Mouse (Mus musculus) lung, postnatal 36 days (tissue): ENCODE results near the gene Naa15.

Source experiments
- DNase-seq: peaks from one replicate; pipeline ENCODE4 v3.0.0; 2022; ENCODE audit warnings: mixed read lengths

Gene Naa15

GRCm38 (mm10) chr3:51468530-51468929 is 53.6 kb downstream of the Naa15 start:
- no peak for DNase-seq

GRCm38 (mm10) chr3:51475706-51476105 is 60.8 kb downstream of the Naa15 start:
- no peak for DNase-seq

DNA sequence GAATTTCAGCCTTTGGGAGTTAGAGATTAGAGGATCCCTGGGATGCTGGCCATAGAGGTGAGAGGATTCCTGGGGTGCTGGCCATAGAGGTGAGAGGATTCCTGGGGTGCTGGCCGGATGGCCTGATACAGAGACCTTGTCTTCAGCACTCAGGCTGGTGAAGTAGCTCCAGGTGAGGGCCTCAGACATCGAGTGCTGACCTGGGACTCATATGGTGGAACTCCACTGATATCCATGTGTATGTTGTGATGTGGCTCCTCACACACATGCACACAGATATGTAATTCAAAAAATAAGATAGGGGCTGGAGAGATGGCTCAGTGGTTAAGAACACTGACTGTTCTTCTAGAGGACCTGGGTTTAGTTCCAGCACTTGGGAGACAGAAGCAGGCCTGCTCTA is 64.9 kb downstream of the Naa15 start:
- DNase-seq, result no peak

GRCm38 (mm10) chr3:51481059-51481458 is 66.1 kb downstream of the Naa15 start:
- peak; percentile 58 for DNase-seq

DNA sequence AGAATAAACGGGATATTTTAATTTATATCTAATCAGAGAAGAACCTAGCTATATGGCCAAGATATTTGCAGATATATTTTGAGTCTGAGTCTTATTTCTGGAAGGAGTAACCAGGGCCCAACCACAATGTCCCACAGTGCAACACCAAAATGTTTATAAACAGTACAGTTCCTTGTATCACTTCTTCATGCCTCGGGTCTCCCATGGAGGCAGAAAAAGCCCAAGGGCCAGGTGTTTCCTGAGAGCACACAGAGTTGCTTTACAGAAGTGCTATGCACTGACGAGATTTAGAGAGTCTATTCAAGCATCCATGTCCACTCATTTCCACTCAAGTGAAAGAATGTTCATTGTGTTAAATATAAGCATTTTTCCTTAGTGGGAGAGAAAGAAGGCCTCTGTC is 66.9 kb downstream of the Naa15 start:
- DNase-seq, result no peak

GRCm38 (mm10) chr3:51482781-51483180 is 67.8 kb downstream of the Naa15 start:
- DNase-seq, result no peak

GRCm38 (mm10) chr3:51483741-51484359 is 68.9 kb downstream of the Naa15 start, which contains the start of gene Rab33b:
Rab33b (plus strand) TSS chr3:51483920.
- peak; percentile 97 for DNase-seq

DNA sequence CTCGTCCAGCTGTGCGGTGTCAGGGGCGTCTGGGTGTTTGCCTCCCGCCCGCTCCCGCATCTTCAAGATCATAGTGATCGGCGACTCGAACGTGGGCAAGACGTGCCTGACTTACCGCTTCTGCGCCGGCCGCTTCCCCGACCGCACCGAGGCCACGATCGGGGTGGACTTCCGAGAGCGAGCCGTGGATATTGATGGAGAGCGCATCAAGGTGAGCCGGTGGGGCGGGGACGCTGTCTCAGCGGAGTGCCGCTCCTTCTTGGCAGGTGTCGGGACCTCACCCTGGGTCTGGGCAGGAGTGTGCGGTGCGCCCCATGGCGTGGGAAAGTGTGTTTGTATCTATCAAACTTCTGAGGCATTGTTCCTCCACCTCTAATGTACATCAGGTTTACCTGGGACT is 69.4 kb downstream of the Naa15 start:
- no peak for DNase-seq

GRCm38 (mm10) chr3:51485347-51485746 is 70.4 kb downstream of the Naa15 start:
- peak; percentile 59 for DNase-seq

DNA sequence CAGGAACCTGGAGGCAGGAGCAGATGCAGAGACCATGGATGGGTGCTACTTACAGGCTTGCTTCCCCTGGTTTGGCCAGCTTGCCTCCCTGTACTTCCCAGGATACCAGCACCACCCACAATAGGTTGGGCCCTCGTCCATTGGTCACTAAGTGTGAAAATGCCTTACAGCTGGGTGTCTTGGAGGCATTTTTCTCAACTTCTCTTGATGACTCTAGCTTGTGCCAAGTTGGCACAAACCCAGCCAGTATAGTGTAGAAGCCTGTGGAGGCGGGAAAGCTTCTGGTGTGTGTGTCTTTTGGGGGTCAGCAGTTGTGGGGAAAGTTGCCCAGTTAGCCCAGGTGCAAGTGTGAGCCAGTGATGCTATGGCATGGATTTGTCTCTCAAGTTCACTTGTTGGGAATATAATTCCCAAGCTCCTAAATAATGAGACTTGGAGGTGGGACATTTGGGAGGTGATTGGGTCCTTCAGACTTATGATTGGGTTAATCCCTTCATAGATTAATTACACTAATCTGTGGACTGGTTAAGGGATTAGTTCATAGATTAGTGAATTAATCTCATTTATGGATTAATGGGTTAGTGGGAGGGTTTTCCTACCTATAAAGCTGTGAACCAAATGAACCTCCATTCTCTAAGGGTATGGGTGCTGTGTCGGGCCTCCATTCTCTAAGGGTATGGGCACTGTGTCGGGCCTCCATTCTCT is 71.7 kb downstream of the Naa15 start:
- no peak for DNase-seq

DNA sequence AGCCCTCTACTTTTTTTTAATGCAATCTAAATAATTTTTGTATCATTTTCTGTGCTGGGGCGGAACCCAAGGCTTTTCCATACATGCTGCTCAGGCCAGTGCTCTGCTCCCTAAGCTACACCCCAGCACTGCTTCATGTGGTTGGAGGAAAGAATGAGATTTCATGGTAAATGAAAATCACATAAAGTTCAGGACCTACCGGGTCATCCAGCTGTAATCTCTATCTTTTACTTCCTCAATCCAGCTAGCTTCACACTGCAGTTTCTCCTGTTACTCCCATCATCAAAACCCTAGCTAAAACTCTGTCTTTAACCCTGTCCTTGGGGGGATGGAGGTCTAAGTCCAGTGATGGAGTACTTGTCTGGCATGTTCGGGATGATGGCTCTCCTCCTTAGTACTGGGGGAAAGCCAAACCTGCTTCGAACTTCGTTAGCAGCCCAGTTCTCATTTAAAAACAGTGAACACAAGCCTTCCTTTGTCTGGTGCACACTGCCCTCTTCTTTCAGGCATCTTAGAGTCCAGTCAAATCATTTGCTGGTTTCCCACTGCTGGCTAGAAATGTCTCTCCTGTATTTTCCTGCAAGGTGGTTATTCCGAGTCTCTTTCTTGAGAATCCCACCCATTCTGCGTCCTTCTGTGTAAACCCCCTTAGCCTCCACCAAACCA is 75.3 kb downstream of the Naa15 start:
- no peak for DNase-seq

GRCm38 (mm10) chr3:51493272-51493838 is 78.4 kb downstream of the Naa15 start:
- DNase-seq, result peak; percentile 21

GRCm38 (mm10) chr3:51494466-51494865 is 79.5 kb downstream of the Naa15 start:
- no peak for DNase-seq

DNA sequence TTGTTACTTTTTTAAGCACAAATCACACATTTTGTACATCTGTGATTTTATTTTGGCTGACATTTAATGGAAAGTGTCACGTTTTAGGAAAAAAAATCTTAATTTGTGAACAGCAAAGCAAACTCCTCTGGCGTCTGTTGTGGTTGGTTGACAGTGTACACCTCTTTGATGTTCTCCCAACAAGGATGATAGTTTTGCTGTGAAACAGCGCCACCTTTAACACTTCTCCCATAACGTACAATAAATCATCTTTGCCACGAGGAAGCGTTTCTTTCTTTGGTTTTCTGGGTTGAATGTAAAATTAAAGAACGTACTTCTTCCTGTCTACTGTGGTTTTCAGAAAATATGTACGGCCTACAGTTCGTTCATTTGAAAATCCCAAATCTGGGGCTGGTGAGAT is 80.7 kb downstream of the Naa15 start:
- DNase-seq, result no peak

DNA sequence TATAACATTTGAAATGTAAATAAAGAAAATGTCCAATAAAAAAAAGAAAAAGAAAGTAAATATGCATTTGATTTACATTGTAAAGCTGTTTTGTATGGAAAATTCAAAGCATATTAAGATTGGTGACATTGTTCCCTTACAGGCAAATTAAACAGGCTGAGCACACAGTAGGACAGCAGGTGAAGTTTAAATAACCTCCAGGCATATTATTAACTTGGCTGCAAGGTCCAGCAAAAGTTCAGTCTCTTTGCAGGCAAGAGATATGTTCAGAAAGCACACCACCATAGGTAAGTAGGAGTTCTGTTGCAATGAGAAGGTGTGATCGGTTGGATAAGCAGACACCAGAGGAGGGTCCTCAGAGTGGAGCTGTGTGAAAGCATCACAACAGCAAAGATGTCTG is 83.0 kb downstream of the Naa15 start:
- no peak for DNase-seq

DNA sequence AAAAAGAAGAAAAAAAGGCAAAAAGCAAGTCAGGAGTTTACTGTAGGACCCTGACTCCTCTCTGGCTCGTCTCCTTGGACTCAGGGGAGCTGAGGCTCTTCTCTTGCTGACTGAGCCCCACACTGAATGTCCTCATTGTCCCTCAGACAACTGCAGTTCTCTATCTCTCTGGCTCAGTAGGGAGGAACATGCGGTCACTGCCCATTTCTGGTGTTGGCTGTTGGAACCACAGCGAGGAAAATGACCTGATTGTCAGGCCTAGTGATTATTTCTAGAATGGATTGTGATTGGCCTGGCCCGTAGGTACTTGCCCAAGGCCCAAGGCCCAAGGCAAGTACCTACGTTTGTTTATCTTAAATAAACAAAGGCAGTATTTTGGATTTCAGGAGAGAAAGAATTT is 83.7 kb downstream of the Naa15 start:
- no peak for DNase-seq

GRCm38 (mm10) chr3:51499876-51500275 is 84.9 kb downstream of the Naa15 start:
- DNase-seq, result no peak

DNA sequence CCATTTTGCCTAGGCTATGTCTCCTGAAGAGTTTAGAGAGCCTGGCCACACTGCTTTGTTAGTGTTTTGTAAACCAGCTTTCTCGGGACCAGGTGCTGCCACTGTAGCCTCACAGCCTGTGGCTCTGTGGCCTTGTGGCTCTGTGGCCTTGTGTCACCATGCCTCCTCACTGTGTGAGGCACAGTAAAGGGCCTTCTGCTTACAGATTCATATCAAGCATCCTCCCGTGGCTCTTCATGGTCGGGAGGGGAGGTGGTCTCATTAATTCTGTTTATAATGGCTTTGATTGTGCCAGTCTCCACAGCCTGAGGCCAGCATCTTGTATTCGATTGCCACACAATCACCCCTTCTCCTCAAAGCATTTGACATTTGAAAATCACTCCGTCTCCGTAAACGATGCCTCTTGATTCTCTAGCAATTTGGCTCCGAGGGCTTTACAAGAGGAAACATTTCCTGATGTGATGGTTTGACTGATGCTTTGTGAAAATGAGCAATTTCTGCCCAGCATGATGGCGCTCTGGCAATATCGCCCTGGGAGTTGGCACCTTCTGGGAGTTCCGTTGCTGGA is 89.5 kb downstream of the Naa15 start:
- DNase-seq, result no peak

DNA sequence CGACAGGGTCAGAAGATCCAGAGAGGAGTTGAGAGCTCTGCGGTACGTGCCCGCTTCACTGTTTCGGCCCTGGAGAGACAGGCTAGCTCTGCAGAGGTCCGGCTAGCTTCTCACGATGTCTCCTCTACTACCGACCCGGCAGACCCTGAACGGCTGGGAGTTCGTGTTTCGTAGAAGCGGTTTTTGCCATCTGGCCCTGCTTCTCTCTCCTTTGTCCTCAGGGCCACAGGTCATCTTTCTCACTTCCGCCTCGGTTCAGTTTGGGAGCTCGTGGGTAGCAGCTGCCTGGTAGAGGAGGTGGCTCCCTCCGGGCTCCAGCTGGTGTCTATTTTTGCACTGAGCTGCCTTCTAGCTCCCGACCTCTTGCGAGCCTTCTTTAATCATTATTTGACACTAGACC is 90.5 kb downstream of the Naa15 start:
- peak; percentile 38 for DNase-seq

DNA sequence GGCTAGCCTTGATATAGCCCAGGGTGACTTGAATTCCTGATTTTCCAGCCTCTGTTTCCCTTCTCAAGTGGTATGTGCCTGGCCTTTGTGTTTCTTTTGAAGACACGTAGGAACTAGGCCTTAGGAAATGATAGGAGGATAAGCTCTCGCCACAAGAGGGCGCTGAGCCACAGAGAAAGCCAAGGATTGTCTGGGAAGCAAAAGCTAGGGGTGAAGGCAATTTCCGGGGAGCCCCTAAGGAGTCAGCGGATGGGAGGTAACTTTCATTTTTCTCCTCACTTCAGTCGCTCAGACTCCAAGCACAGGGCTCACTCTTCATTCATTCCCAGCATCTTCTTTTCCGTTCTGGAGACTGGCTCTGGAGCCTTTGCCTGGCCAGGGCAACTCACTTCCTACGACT is 96.0 kb downstream of the Naa15 start:
- peak; percentile 90 for DNase-seq

DNA sequence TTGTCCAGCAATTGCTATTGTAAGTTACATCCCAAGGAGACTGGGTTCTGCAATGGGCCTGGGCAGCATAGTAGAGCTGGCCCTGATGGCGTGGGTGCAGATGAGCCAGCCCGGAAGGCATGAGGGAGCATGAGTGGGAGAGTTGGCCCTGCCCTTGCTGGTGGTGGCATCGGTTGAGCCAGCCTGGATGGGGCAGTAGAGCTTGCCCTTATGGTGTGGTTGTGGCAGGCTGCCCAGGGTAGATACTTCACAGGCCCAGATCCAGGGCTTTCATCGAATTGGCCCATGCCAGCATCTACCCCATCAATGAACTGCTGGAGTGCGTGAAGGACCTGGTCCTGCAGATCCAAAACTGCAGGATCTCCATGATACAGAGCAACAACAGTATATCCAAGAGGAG is 97.0 kb downstream of the Naa15 start:
- no peak for DNase-seq

- no peak for DNase-seq
Measured at GRCm38 (mm10) chr3:51517467-51517866, 102.5 kb downstream of the Naa15 start.
